Mouse (Mus musculus) leukemia stem cell, adult 10-12 weeks (primary cell): ENCODE data around the gene Kcnk18. TPM values are rescaled to one million over a fixed set of nuclear protein-coding genes. Genes with fewer than 3 reads are reported as not detected.

Experiments used
- polyA plus RNA-seq: library from polyadenylated mRNA; stranded (reverse); fragments of >175 nt; gene quantifications from 2 replicates; pipeline ENCODE4 v1.2.3, GENCODE M21; 2012; ENCODE audit warnings: low replicate concordance

The Kcnk18 gene
- polyA plus RNA-seq: not detected in 2 replicates

DNA sequence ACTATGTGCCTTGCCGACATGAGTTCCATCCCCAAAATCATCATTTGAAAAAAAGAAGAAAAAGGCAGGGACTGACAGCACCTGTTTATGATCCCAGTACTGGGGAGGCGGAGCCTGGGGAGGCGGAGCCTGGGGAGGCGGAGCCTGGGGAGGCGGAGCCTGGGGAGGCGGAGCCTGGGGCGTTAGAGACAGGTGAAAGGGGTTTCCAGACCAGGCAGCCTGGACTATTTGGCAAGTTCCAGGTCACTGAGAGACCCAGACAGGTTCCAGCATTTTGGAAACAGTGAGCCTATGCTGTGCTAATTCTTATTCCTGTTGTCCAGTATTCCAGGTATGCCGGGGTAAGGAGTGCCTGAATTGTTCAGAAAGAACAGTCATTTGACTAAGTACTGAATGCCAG is at the start of gene Kcnk18:
TSS of gene Kcnk18 (plus strand) at position 224 of the 400 bp plus-strand sequence.

GRCm38 (mm10) chr19:59169936-59170765 is 48.9 kb upstream of the Kcnk18 start, which contains the start of gene Vax1:
Gene Vax1, minus strand, starts transcription at chr19:59170056.

GRCm38 (mm10) chr19:59260718-59261442 is 41.9 kb downstream of the Kcnk18 start, which contains the start of gene Slc18a2:
Gene Slc18a2, plus strand, starts transcription at chr19:59260896.

Other genes with a start within 250 kb of the Kcnk18 start
- 0.48 and 0.60 TPM in 2 replicates for gene Shtn1, start 143.1 kb upstream of the Kcnk18 start, polyA plus RNA-seq
- not detected in 2 replicates for gene Vax1, start 49.2 kb upstream of the Kcnk18 start, polyA plus RNA-seq
- 0.06 and 0.07 TPM in 2 replicates for gene Slc18a2, start 41.7 kb downstream of the Kcnk18 start, polyA plus RNA-seq
- gene Rps12-ps3, start 103.1 kb downstream of the Kcnk18 start, polyA plus RNA-seq: 0.91 and 58.7 TPM in 2 replicates
- 16.3 and 19.2 TPM in 2 replicates for gene Pdzd8, start 126.6 kb downstream of the Kcnk18 start, polyA plus RNA-seq
- gene Emx2, start 239.2 kb downstream of the Kcnk18 start, polyA plus RNA-seq: not detected in 2 replicates